Mouse (Mus musculus): ENCODE results near the gene Sez6. TPM values are rescaled to one million over a fixed set of nuclear protein-coding genes. Genes with fewer than 3 reads are reported as not detected.

Gene Sez6
- polyA plus RNA-seq, 1 experiment from 2014 or later = 132 TPM

GRCm38 (mm10) chr11:77893283-77893682 is 37.3 kb upstream of the Sez6 start:
- H3K36me3 ChIP-seq (ENCODE audit: control insufficient read depth, insufficient read depth, low read length) = no peaks in the 10 kb centered on the region
- no peaks in the 10 kb centered on the region for H3K27me3 ChIP-seq (replicated peaks; ENCODE audit: control insufficient read depth, insufficient read depth, low read length)
- no peak overlapping the region for H3K4me3 ChIP-seq (ENCODE audit: low read length)
- H3K9ac ChIP-seq (ENCODE audit: low read depth, low read length) = peak overlapping the region; percentile 36; the same call in 1 of the 2 replicates
- peak overlapping the region; percentile 76 for H3K27ac ChIP-seq (ENCODE audit: low read depth, low read length)
- peaks cover 47% of the 10 kb centered on the region for H3K4me1 ChIP-seq (ENCODE audit: control insufficient read depth, insufficient read depth, low read depth, low read length)
- no peaks in the 10 kb centered on the region for H3K9me3 ChIP-seq (ENCODE audit: control insufficient read depth, low read length)
- H3K4me2 ChIP-seq (ENCODE audit: low read length) = peak overlapping the region; percentile 30
- ATAC-seq = no peak
- 22% methylated on average over 6 of the region's 6 CpGs for WGBS

- Histone ChIP-seq H3K4me1 (ENCODE audit: control insufficient read depth, insufficient read depth, low read depth, low read length) (peaks cover 47% of the 10 kb centered on the region), H3K27ac (ENCODE audit: low read depth, low read length) (peak within 1 kb of the TSS; percentile 76), H3K4me3 (ENCODE audit: low read length) (no peak within 1 kb of the TSS), H3K27me3 (replicated peaks; ENCODE audit: control insufficient read depth, insufficient read depth, low read length) (no peaks in the 10 kb centered on the region), H3K36me3 (ENCODE audit: control insufficient read depth, insufficient read depth, low read length) (no peaks in the 10 kb centered on the region), H3K9me3 (ENCODE audit: control insufficient read depth, low read length) (no peaks in the 10 kb centered on the region), H3K4me2 (ENCODE audit: low read length) (peak within 1 kb of the TSS; percentile 30), H3K9ac (ENCODE audit: low read depth, low read length) (peak within 1 kb of the TSS; percentile 36; the same call in 1 of the 2 replicates)
- peak; percentile 88 for ATAC-seq
- WGBS = 5% methylated on average over 11 of the region's 11 CpGs
Measured at GRCm38 (mm10) chr11:77893787-77894718, 36.5 kb upstream of the Sez6 start, which contains the start of gene Pipox. Gene Pipox, minus strand, starts transcription at chr11:77894096.

GRCm38 (mm10) chr11:77894967-77895366 is 35.6 kb upstream of the Sez6 start:
- no peak overlapping the region for H3K9ac ChIP-seq (ENCODE audit: low read depth, low read length)
- H3K9me3 ChIP-seq (ENCODE audit: control insufficient read depth, low read length) = no peaks in the 10 kb centered on the region
- H3K4me2 ChIP-seq (ENCODE audit: low read length) = no peak overlapping the region
- no peak overlapping the region for H3K4me3 ChIP-seq (ENCODE audit: low read length)
- no peak overlapping the region; the same call in 1 of the 2 replicates for H3K27ac ChIP-seq (ENCODE audit: low read depth, low read length)
- H3K27me3 ChIP-seq (replicated peaks; ENCODE audit: control insufficient read depth, insufficient read depth, low read length) = no peaks in the 10 kb centered on the region
- ATAC-seq = no peak
- H3K4me1 ChIP-seq (ENCODE audit: control insufficient read depth, insufficient read depth, low read depth, low read length) = peaks cover 47% of the 10 kb centered on the region
- H3K36me3 ChIP-seq (ENCODE audit: control insufficient read depth, insufficient read depth, low read length) = no peaks in the 10 kb centered on the region
- 68% methylated on average over 2 of the region's 2 CpGs for WGBS

GRCm38 (mm10) chr11:77896011-77896410 is 34.6 kb upstream of the Sez6 start:
- H3K9ac ChIP-seq (ENCODE audit: low read depth, low read length) = no peak overlapping the region
- WGBS = 35% methylated on average over 9 of the region's 9 CpGs
- ATAC-seq = no peak
- H3K27ac ChIP-seq (ENCODE audit: low read depth, low read length) = peak overlapping the region; percentile 80; the same call in 1 of the 2 replicates
- no peaks in the 10 kb centered on the region for H3K36me3 ChIP-seq (ENCODE audit: control insufficient read depth, insufficient read depth, low read length)
- peaks cover 48% of the 10 kb centered on the region for H3K4me1 ChIP-seq (ENCODE audit: control insufficient read depth, insufficient read depth, low read depth, low read length)
- no peak overlapping the region for H3K4me3 ChIP-seq (ENCODE audit: low read length)
- H3K9me3 ChIP-seq (ENCODE audit: control insufficient read depth, low read length) = no peaks in the 10 kb centered on the region
- no peak overlapping the region for H3K4me2 ChIP-seq (ENCODE audit: low read length)
- H3K27me3 ChIP-seq (replicated peaks; ENCODE audit: control insufficient read depth, insufficient read depth, low read length) = no peaks in the 10 kb centered on the region

GRCm38 (mm10) chr11:77896480-77896819 is 34.1 kb upstream of the Sez6 start:
- peak overlapping the region; percentile 41 for H3K4me2 ChIP-seq (ENCODE audit: low read length)
- ATAC-seq = no peak
- H3K9ac ChIP-seq (ENCODE audit: low read depth, low read length) = no peak overlapping the region; the same call in 1 of the 2 replicates
- H3K9me3 ChIP-seq (ENCODE audit: control insufficient read depth, low read length) = no peaks in the 10 kb centered on the region
- H3K27ac ChIP-seq (ENCODE audit: low read depth, low read length) = peak overlapping the region; percentile 80
- 15% methylated on average over 6 of the region's 6 CpGs for WGBS
- H3K4me1 ChIP-seq (ENCODE audit: control insufficient read depth, insufficient read depth, low read depth, low read length) = peaks cover 52% of the 10 kb centered on the region
- H3K4me3 ChIP-seq (ENCODE audit: low read length) = no peak overlapping the region
- no peaks in the 10 kb centered on the region for H3K27me3 ChIP-seq (replicated peaks; ENCODE audit: control insufficient read depth, insufficient read depth, low read length)
- H3K36me3 ChIP-seq (ENCODE audit: control insufficient read depth, insufficient read depth, low read length) = no peaks in the 10 kb centered on the region

- H3K36me3 ChIP-seq (ENCODE audit: control insufficient read depth, insufficient read depth, low read length) = no peaks in the 10 kb centered on the region
- H3K27ac ChIP-seq (ENCODE audit: low read depth, low read length) = peak overlapping the region; percentile 80
- H3K4me3 ChIP-seq (ENCODE audit: low read length) = peak overlapping the region; percentile 10; the same call in 1 of the 2 replicates
- peak overlapping the region; percentile 41 for H3K4me2 ChIP-seq (ENCODE audit: low read length)
- H3K9ac ChIP-seq (ENCODE audit: low read depth, low read length) = peak overlapping the region; percentile 54
- 10% methylated on average over 23 of the region's 23 CpGs for WGBS
- ATAC-seq = 0 out of 2 replicates have a peak, but pooled peaks have one; percentile 13
- peaks cover 59% of the 10 kb centered on the region for H3K4me1 ChIP-seq (ENCODE audit: control insufficient read depth, insufficient read depth, low read depth, low read length)
- H3K9me3 ChIP-seq (ENCODE audit: control insufficient read depth, low read length) = no peaks in the 10 kb centered on the region
- H3K27me3 ChIP-seq (replicated peaks; ENCODE audit: control insufficient read depth, insufficient read depth, low read length) = no peaks in the 10 kb centered on the region
Measured at GRCm38 (mm10) chr11:77896820-77897805, 33.5 kb upstream of the Sez6 start.

- peaks cover 48% of the 10 kb centered on the region for H3K4me1 ChIP-seq (ENCODE audit: control insufficient read depth, insufficient read depth, low read depth, low read length)
- no peak overlapping the region for H3K27ac ChIP-seq (ENCODE audit: low read depth, low read length)
- no peak overlapping the region for H3K4me3 ChIP-seq (ENCODE audit: low read length)
- H3K27me3 ChIP-seq (replicated peaks; ENCODE audit: control insufficient read depth, insufficient read depth, low read length) = no peaks in the 10 kb centered on the region
- no peak for ATAC-seq
- H3K9me3 ChIP-seq (ENCODE audit: control insufficient read depth, low read length) = no peaks in the 10 kb centered on the region
- no peak overlapping the region for H3K9ac ChIP-seq (ENCODE audit: low read depth, low read length)
- H3K36me3 ChIP-seq (ENCODE audit: control insufficient read depth, insufficient read depth, low read length) = no peaks in the 10 kb centered on the region
- WGBS = 95% methylated on average over 3 of the region's 3 CpGs
- H3K4me2 ChIP-seq (ENCODE audit: low read length) = no peak overlapping the region
Measured at GRCm38 (mm10) chr11:77900187-77900586, 30.4 kb upstream of the Sez6 start.

- Histone ChIP-seq H3K9ac (ENCODE audit: low read depth, low read length) (no peak overlapping the region), H3K4me3 (ENCODE audit: low read length) (no peak overlapping the region), H3K4me1 (ENCODE audit: control insufficient read depth, insufficient read depth, low read depth, low read length) (peaks cover 43% of the 10 kb centered on the region), H3K27ac (ENCODE audit: low read depth, low read length) (0 out of 2 replicates have a peak overlapping the region, but pooled peaks have one; percentile 54), H3K9me3 (ENCODE audit: control insufficient read depth, low read length) (no peaks in the 10 kb centered on the region), H3K4me2 (ENCODE audit: low read length) (no peak overlapping the region), H3K36me3 (ENCODE audit: control insufficient read depth, insufficient read depth, low read length) (no peaks in the 10 kb centered on the region), H3K27me3 (replicated peaks; ENCODE audit: control insufficient read depth, insufficient read depth, low read length) (no peaks in the 10 kb centered on the region)
- WGBS = 87% methylated on average over 4 of the region's 4 CpGs
- ATAC-seq = no peak
Measured at GRCm38 (mm10) chr11:77900696-77901095, 29.9 kb upstream of the Sez6 start.

Measured in hindbrain, embryonic 16.5 days (tissue).